Mouse (Mus musculus) forebrain, postnatal 0 days (tissue): ENCODE measurements around the gene Sh3rf3. TPM values are rescaled to one million over a fixed set of nuclear protein-coding genes. Genes with fewer than 3 reads are reported as not detected.

Source experiments
- ATAC-seq: fragments of 200-750 bp; cut with Nextera tagmentation; 2 replicates; pipeline ENCODE4 v1.8.0; 2017; ENCODE audit warnings: mild to moderate bottlenecking, moderate library complexity
- DNase-seq: peaks from one replicate; pipeline ENCODE4 v3.0.0-alpha.2; 2015
- H3K27ac ChIP-seq: fragments of 300-500 bp; sonication (generic); 2 replicates; pipeline ENCODE4 v1.5.1; 2014; ENCODE audit warnings: low read depth, mild to moderate bottlenecking, antibody characterized with exemption, low read length, moderate library complexity, mixed read lengths
- H3K27me3 ChIP-seq: fragments of 300-500 bp; sonication (generic); 2 replicates; pipeline ENCODE4 v1.6.1; 2014; ENCODE audit warnings: mild to moderate bottlenecking, low read length, mixed read lengths; ENCODE audit not compliant: insufficient read depth
- H3K36me3 ChIP-seq: fragments of 300-500 bp; sonication (generic); 2 replicates; pipeline ENCODE4 v1.6.1; 2014; ENCODE audit warnings: mild to moderate bottlenecking, moderate library complexity; ENCODE audit not compliant: insufficient read depth
- H3K4me1 ChIP-seq: fragments of 300-500 bp; sonication (generic); 2 replicates; pipeline ENCODE4 v1.6.1; 2014; ENCODE audit warnings: antibody characterized with exemption; ENCODE audit not compliant: insufficient read depth
- H3K4me2 ChIP-seq: fragments of 300-500 bp; sonication (generic); 2 replicates; pipeline ENCODE4 v1.6.1; 2014; ENCODE audit warnings: low read depth, mild to moderate bottlenecking, moderate library complexity
- H3K4me3 ChIP-seq: fragments of 300-500 bp; sonication (generic); 2 replicates; pipeline ENCODE4 v1.5.1; 2014; ENCODE audit warnings: low read depth, low read length, mixed read lengths
- H3K9ac ChIP-seq: fragments of 300-500 bp; sonication (generic); 2 replicates; pipeline ENCODE4 v1.6.1; 2014; ENCODE audit warnings: mild to moderate bottlenecking
- H3K9me3 ChIP-seq: fragments of 300-500 bp; sonication (generic); 2 replicates; pipeline ENCODE4 v1.6.1; 2016; ENCODE audit warnings: low read length
- CTCF ChIP-seq: sonication (generic); IDR thresholded peaks from 2 replicates; pipeline ENCODE4 v1.5.1; 2016; ENCODE audit warnings: antibody characterized with exemption, control low read depth, low read depth
- WGBS: fragments of 180-500 bp; shearing (Covaris S2); extraction: QIAGEN DNeasy Blood & Tissue Kit; methylation state at CpG from one replicate; pipeline ENCODE4 v1.1.7; 2014; 5-methylcytosine and 5-hydroxymethylcytosine counted together
- polyA plus RNA-seq: library from polyadenylated mRNA; unstranded; fragments of >200 nt; fragmentation: Nextera tagmentation; extraction: Ambion mirVana; gene quantifications from 2 replicates; pipeline ENCODE4 v1.2.1, GENCODE M21; 2015
- total RNA-seq: library from RNA; depleted of rRNA; stranded (reverse); fragments of >200 nt; gene quantifications from 2 replicates; pipeline ENCODE4 v1.2.3, GENCODE M21; 2014

Gene Sh3rf3
- total and polyA plus RNA-seq, 2 experiments from 2014 or later = 10.1 to 38.1 TPM

DNA sequence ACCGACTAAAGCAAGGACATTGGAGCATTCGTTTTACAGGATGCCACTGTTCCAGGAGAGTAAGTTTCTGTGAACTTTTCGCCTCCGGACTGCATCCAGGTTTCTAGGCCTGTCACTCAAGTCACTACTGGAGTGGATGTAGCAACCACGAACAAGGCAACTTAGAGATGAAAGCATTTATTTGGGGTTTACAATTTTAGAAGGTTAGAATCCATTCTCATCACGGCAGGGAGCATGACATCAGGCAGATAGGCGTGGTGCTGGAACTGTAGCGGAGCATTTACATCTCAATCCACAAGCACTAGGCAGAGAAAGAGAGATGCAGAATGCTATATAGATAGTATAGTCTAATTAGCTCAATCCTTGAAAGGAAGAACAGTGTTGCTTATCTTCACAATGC is 95.3 kb downstream of the Sh3rf3 start:
- WGBS = 75% methylated on average over 8 of the region's 8 CpGs
- Histone ChIP-seq H3K36me3 (no peaks in the 10 kb centered on the region), H3K4me2 (no peak overlapping the region), H3K9me3 (no peaks in the 10 kb centered on the region), H3K9ac (no peak overlapping the region), H3K4me3 (no peak overlapping the region), H3K27ac (no peak overlapping the region), H3K4me1 (0 out of 2 replicates have a peak, but pooled peaks cover 4% of the 10 kb centered on the region), H3K27me3 (no peaks in the 10 kb centered on the region)
- DNase-seq = no peak
- TF ChIP-seq CTCF = no peak
- ATAC-seq = no peak

DNA sequence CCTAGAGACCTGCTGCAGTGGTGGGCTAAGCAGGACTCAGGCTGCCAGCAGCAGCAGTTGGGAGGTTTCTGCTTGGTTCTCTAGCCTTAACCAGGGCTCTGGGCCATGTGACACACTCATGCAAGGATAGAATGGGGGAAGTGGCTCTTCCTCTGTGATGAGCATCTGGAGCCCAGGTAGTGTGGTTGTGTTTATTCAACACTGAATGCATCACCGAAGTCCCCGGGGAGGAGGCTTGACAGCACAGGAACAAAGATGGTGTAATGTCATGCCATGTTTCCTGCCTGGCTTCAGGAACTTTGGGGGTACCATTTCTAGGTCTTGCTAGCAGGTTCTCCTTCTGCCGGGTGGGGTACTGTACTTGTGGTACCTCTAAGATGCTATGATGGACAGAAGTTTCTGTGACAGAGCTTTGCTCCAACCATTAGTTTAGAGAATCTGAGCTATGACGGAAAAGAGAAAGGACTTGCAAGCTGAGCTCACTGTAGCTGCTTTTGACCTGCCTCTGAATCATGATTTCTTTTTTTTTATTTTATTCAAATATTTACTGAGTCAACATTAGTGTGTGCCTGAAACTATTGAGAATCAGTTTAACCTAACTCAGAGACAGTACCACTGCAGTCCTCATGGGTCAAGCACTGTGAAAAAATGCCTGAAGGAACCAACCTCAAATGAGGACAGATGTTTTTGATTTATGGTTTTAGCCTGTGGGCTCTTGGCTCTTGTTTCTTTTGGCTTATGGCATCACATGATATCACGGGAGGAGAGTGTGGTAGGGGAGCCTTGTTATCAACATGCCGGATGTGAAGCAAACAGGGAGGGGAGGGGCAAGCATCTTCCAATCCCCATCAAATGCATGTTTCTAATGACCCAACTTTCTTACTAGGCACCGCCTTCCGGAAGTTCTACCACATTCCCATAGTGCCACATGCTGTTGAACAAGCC is 102.4 kb downstream of the Sh3rf3 start:
- WGBS = 92% methylated on average over 8 of the region's 8 CpGs
- H3K27me3 ChIP-seq = no peaks in the 10 kb centered on the region
- no peaks in the 10 kb centered on the region for H3K9me3 ChIP-seq
- no peak overlapping the region for H3K27ac ChIP-seq
- no peak overlapping the region for H3K4me2 ChIP-seq
- H3K36me3 ChIP-seq = no peaks in the 10 kb centered on the region
- ATAC-seq (no peak), DNase-seq (no peak)
- no peak for TF ChIP-seq CTCF
- no peak overlapping the region for H3K4me3 ChIP-seq
- no peak overlapping the region for H3K9ac ChIP-seq
- peaks cover 8% of the 10 kb centered on the region; the same call in 1 of the 2 replicates for H3K4me1 ChIP-seq

DNA sequence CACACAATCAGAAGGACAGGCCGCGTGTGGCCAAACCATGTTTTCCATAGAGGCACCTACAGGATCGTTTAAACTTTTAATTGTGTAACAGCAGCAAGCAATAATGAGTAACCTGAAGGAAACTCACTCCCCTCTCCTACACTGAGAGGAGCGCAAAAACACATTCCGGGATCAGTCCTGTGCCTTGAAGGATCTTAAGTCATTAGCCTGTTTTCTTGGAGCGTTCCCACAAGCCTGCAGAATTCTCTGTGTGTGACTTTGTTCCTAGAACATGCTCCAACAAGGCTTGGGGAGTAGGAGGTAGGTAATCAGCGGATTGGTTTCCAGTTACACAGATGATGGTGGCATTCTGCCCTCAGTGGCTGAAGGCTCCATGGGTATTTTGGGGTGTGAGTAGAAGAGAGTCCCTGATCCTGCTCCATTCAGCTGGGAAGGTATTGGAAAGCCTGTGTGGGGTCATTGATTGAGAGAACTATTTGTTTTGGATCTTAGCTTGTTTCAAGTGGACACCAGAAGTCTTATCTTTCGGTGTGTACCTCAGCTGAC is 108.6 kb downstream of the Sh3rf3 start:
- H3K4me3 ChIP-seq = no peak overlapping the region
- ATAC-seq = no peak
- 92% methylated on average over 8 of the region's 8 CpGs for WGBS

DNA sequence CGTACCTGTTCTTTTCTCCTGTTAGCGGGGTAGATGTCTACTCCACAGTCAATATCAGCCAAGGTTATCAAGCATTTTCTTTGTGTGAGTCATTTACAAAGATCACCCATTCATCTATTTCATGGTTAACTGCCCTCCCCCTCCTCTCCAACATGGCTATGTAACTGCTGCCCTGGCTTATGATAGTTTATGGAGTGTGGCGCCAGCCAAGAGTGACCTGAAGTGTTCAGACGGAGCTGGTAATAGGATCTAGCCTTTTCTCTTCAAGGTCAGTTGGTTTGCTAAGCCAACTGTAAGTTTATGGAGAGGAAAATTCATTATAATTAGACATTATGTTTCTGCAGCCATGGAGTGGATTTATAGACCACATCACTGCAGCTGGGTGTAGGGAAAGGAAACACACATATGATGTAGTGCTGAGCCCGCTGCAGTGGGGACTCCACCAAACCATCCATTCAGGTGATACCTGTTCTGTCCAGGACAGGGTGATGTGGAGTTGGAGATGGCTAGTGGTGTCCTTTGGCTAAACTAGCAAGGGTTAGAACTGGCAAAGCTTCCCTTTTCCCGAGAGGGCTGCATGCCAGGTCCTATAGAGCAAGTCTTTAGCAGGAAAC is 109.2 kb downstream of the Sh3rf3 start:
- WGBS = 93% methylated on average over 6 of the region's 6 CpGs
- H3K27ac ChIP-seq = no peak overlapping the region
- no peak overlapping the region for H3K4me3 ChIP-seq
- no peaks in the 10 kb centered on the region for H3K27me3 ChIP-seq
- H3K9me3 ChIP-seq = no peaks in the 10 kb centered on the region
- H3K36me3 ChIP-seq = no peaks in the 10 kb centered on the region
- DNase-seq (no peak), ATAC-seq (no peak)
- no peak overlapping the region for H3K9ac ChIP-seq
- no peak for TF ChIP-seq CTCF
- H3K4me1 ChIP-seq = peaks cover 9% of the 10 kb centered on the region; the same call in 1 of the 2 replicates
- no peak overlapping the region for H3K4me2 ChIP-seq

More for the DNA sequence above, 108.6 kb downstream of the Sh3rf3 start:
- TF ChIP-seq CTCF = no peak
- H3K9me3 ChIP-seq = no peaks in the 10 kb centered on the region
- no peaks in the 10 kb centered on the region for H3K36me3 ChIP-seq
- H3K4me1 ChIP-seq = peaks cover 9% of the 10 kb centered on the region; the same call in 1 of the 2 replicates
- no peak overlapping the region for H3K4me2 ChIP-seq
- H3K27ac ChIP-seq = no peak overlapping the region
- no peak overlapping the region for H3K9ac ChIP-seq
- no peaks in the 10 kb centered on the region for H3K27me3 ChIP-seq
- no peak for DNase-seq

DNA sequence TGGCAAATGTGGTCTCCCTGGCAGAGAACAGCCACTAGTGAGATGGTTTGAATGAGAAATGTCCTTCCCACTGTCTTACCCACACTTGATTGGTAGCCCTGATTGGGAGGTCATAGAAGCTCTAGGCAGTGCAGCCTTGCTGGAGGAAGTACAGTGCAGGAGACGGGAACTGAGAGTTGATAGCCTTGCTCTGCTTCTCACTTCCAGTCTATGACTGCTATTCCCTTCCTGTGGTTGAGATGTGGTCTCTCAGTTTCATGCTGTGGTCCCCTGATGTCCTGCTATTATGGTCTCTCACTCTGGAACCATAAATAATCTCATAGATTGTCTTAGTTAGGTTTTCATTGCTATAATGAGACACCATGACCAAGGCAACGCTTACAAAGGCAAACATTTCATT is 109.8 kb downstream of the Sh3rf3 start:
- Histone ChIP-seq H3K27ac (no peak overlapping the region), H3K36me3 (no peaks in the 10 kb centered on the region), H3K9ac (no peak overlapping the region), H3K27me3 (no peaks in the 10 kb centered on the region), H3K4me2 (no peak overlapping the region), H3K4me3 (no peak overlapping the region), H3K4me1 (peaks cover 9% of the 10 kb centered on the region; the same call in 1 of the 2 replicates), H3K9me3 (no peaks in the 10 kb centered on the region)
- WGBS = 96% methylated on average over 2 of the region's 2 CpGs
- ATAC-seq (no peak), DNase-seq (no peak)
- TF ChIP-seq CTCF = no peak

DNA sequence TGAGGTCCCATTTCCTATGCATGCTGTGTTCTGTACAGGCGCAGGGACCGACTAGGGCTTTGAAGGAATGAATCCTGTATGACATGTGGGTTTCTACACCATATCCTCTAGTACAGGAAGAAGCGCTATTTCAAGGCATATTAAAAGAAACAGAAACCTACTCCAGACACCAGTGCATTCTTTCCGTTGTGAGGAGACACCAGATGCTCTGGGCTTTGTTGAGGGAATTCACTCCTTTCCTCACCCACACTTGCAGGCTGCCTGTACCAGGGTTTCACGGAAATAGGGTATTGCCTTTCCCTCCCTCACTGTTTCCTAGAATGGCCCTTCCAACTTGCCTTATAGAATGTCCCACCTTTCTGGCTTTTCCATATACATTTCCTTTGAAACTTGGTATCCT is 113.4 kb downstream of the Sh3rf3 start:
- Histone ChIP-seq H3K4me2 (no peak overlapping the region), H3K27ac (no peak overlapping the region), H3K4me1 (0 out of 2 replicates have a peak, but pooled peaks cover 4% of the 10 kb centered on the region), H3K27me3 (no peaks in the 10 kb centered on the region), H3K36me3 (no peaks in the 10 kb centered on the region), H3K9me3 (no peaks in the 10 kb centered on the region), H3K9ac (no peak overlapping the region), H3K4me3 (no peak overlapping the region)
- no peak for TF ChIP-seq CTCF
- WGBS = 76% methylated on average over 5 of the region's 5 CpGs
- DNase-seq (no peak), ATAC-seq (0 out of 2 replicates have a peak, but pooled peaks have one; percentile 4)

DNA sequence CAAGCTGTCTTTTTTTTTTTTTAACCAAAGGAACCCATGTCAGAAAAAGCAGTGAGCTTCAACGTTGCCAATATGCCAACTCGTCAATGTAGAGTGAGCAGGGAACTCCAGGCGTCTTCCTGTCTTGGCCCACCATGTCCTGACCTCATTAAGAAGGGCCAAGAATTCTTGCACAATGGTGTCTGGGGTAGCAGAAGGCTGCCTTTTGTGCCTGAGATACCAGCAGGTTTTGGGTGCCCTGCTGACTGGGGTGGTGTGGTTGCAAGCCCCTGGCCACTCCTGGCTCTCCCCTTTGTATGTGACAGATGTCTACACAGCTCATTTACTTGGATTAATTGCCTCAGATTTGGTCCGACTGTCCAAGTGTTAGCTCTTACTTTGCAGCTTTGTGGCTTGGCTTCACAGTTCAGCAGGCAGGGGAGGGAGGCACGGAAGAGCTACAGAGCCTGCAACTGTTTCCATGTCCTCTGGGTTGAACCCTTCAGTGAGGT is 115.8 kb downstream of the Sh3rf3 start:
- peak; percentile 41 for DNase-seq
- WGBS = 10% methylated on average over 5 of the region's 5 CpGs
- TF ChIP-seq CTCF = no peak
- Histone ChIP-seq H3K4me2 (no peak overlapping the region), H3K27ac (peak overlapping the region; percentile 21; the same call in 1 of the 2 replicates), H3K4me3 (no peak overlapping the region), H3K9ac (no peak overlapping the region), H3K9me3 (no peaks in the 10 kb centered on the region), H3K4me1 (peaks cover 11% of the 10 kb centered on the region; the same call in 1 of the 2 replicates), H3K36me3 (no peaks in the 10 kb centered on the region), H3K27me3 (no peaks in the 10 kb centered on the region)
- ATAC-seq = peak; percentile 66
